Mouse (Mus musculus): ENCODE measurements around the gene Asxl1. TPM values are rescaled to one million over a fixed set of nuclear protein-coding genes. Genes with fewer than 3 reads are reported as not detected.

Asxl1 gene
- polyA plus RNA-seq, 1 experiment from 2014 or later: 19.6 TPM

DNA sequence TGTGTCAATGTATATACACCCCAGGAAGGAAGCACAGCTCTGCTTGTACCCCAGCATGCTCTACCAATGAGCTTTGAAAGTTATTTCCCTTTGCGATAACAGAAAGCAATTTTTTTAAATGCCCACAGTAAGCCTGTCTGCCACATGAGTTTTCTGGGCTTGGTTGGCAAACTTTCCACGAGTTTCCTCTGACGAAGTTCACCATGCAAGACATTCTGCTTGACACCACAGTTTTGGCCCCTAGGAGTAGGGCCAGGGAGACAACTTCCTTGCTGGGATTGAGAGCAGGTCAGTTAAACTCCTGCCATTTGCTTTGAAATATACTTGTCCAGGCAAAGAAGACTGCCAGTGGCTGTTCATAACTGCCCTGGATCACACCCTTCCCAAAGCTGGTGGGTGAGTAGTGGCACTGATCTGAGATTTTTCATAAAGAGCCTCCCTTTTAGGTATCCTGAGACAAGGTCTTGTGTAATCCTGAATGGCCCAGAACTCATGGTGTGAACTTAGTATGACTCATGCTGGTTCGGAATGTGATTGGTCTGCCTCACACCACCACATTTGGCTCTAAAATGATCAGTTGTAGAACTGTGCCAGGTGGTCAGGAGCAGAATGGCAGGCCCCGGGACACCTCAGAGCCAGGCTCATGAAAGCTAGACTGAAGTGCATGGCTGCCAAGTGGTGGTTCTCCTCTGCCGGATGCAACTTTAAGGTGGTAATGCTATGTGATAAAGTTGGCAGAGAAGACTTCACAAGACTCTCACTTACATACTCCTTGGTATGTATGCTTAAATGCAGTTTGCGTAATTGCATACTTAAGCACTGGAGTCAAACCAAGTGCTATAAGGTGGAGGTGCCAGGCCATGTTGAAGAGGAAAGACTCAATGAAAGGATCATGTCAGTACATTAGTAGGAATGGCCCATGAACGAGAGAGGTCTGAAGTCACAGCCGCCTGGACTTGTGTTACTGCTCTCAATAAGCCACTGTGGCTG, 7.0 kb upstream of the Asxl1 start:
- H3K9me3 ChIP-seq (ENCODE audit: control insufficient read depth, low read length): no peaks in the 10 kb centered on the region
- H3K27ac ChIP-seq (ENCODE audit: low read depth, low read length): no peak overlapping the region
- H3K4me3 ChIP-seq (ENCODE audit: low read depth, low read length): no peak overlapping the region
- H3K9ac ChIP-seq (ENCODE audit: low read length): no peak overlapping the region
- H3K36me3 ChIP-seq (ENCODE audit: control insufficient read depth, insufficient read depth, low read length): no peaks in the 10 kb centered on the region
- no peak for ATAC-seq (ENCODE audit: low FRiP score)
- 91% methylated on average over 9 of the region's 9 CpGs for WGBS
- H3K27me3 ChIP-seq (ENCODE audit: control insufficient read depth, insufficient read depth, low read length): no peaks in the 10 kb centered on the region
- DNase-seq (ENCODE audit: low spot score, missing footprints): no peak
- H3K4me2 ChIP-seq: no peak overlapping the region
- H3K4me1 ChIP-seq (ENCODE audit: control insufficient read depth, insufficient read depth, low read length): no peaks in the 10 kb centered on the region

DNA sequence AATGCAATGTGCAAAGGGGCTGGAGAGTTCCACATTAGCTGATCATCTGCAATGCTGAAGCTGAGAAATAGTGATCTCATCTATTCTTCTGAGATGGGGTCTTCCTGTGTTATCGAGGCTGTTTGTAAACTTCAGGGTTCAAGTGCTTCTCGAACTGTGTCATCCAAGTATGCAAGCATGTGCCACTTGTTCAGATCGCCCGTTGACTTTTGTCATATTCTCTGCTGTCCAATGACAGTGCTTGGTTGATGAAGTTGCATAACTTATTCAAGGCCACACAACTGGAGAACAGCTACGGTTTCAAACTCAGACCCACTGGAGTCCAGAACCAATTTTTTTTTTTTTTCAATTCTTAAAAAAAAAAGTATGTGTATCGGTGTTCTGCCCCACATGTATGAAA, 3.5 kb upstream of the Asxl1 start:
- DNase-seq (ENCODE audit: low spot score, missing footprints) (no peak), ATAC-seq (ENCODE audit: low FRiP score) (no peak)
- Histone ChIP-seq H3K36me3 (ENCODE audit: control insufficient read depth, insufficient read depth, low read length) (no peaks in the 10 kb centered on the region), H3K4me3 (ENCODE audit: low read depth, low read length) (no peak overlapping the region), H3K27me3 (ENCODE audit: control insufficient read depth, insufficient read depth, low read length) (no peaks in the 10 kb centered on the region), H3K9ac (ENCODE audit: low read length) (no peak overlapping the region), H3K4me1 (ENCODE audit: control insufficient read depth, insufficient read depth, low read length) (peaks cover 5% of the 10 kb centered on the region), H3K4me2 (no peak overlapping the region), H3K9me3 (ENCODE audit: control insufficient read depth, low read length) (no peaks in the 10 kb centered on the region), H3K27ac (ENCODE audit: low read depth, low read length) (no peak overlapping the region)
- 92% methylated on average over 6 of the region's 6 CpGs for WGBS

DNA sequence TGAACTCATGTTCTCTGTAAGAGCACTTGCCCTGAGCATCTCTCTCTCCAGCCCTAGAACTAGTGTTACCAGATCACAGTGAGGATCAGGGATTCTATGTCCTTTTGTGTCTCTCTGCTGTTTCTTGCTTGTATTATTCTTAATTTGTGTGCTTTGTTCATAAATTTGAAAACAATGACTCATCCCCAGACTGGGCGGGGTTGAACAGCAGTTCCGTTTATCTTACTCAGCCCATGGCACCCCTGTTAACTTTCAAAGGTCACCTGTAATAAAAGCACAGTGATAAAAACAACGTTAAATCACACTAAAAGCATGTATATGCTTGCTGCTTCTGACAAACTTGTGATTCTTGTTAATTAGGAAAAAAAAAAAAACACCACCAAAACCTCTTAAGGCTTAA, 3.0 kb upstream of the Asxl1 start:
- no peak overlapping the region for H3K9ac ChIP-seq (ENCODE audit: low read length)
- no peak overlapping the region for H3K4me3 ChIP-seq (ENCODE audit: low read depth, low read length)
- DNase-seq (ENCODE audit: low spot score, missing footprints) (no peak), ATAC-seq (ENCODE audit: low FRiP score) (no peak)
- no peaks in the 10 kb centered on the region for H3K36me3 ChIP-seq (ENCODE audit: control insufficient read depth, insufficient read depth, low read length)
- no peak overlapping the region for H3K27ac ChIP-seq (ENCODE audit: low read depth, low read length)
- no peak overlapping the region for H3K4me2 ChIP-seq
- 87% methylated on average over 3 of the region's 3 CpGs for WGBS
- peaks cover 10% of the 10 kb centered on the region for H3K4me1 ChIP-seq (ENCODE audit: control insufficient read depth, insufficient read depth, low read length)
- no peaks in the 10 kb centered on the region for H3K27me3 ChIP-seq (ENCODE audit: control insufficient read depth, insufficient read depth, low read length)
- H3K9me3 ChIP-seq (ENCODE audit: control insufficient read depth, low read length): no peaks in the 10 kb centered on the region

DNA sequence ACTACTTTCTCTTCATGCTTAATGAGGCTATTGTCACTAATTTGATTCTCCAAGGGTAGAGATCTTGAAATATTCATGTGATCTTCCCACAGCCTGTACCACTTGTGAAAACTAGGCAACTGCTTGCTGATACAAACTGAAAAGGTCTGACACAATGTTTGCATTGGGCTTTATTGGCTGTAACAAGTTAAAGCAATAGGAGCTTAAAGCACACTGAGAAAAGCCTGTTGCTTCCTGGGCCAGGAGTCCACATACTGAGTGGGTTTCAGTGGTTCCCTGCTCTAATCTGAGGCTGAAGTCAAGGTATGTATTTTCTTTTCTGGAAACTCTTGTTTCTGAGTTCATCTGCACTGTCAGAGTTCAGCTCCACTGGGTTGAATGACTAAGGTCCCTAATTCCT, 2.4 kb upstream of the Asxl1 start:
- Histone ChIP-seq H3K4me1 (ENCODE audit: control insufficient read depth, insufficient read depth, low read length) (peaks cover 13% of the 10 kb centered on the region), H3K9me3 (ENCODE audit: control insufficient read depth, low read length) (no peaks in the 10 kb centered on the region), H3K36me3 (ENCODE audit: control insufficient read depth, insufficient read depth, low read length) (no peaks in the 10 kb centered on the region), H3K27ac (ENCODE audit: low read depth, low read length) (no peak overlapping the region), H3K4me3 (ENCODE audit: low read depth, low read length) (no peak overlapping the region), H3K27me3 (ENCODE audit: control insufficient read depth, insufficient read depth, low read length) (no peaks in the 10 kb centered on the region), H3K4me2 (no peak overlapping the region), H3K9ac (ENCODE audit: low read length) (no peak overlapping the region)
- DNase-seq (ENCODE audit: low spot score, missing footprints): no peak
- ATAC-seq (ENCODE audit: low FRiP score): no peak

DNA sequence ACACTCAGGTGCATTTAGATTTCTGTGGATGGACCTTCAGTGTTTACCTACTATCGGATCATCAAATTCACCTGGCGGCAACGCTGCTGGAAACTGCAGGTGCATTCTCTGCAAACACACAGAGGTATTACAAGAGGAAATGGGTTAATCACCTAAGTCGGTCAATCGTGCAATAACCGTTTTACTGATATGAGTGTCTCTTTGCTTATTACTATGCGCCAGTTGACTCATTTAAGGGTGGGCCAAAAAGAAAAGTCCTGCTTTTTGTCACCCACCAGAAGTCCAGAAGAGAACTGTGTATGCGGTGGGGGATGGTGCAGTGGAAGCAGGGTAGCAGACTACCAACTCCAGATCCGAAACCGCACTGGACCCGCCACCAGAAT, 567 bp upstream of the Asxl1 start:
- DNase-seq (ENCODE audit: low spot score, missing footprints): no peak

DNA sequence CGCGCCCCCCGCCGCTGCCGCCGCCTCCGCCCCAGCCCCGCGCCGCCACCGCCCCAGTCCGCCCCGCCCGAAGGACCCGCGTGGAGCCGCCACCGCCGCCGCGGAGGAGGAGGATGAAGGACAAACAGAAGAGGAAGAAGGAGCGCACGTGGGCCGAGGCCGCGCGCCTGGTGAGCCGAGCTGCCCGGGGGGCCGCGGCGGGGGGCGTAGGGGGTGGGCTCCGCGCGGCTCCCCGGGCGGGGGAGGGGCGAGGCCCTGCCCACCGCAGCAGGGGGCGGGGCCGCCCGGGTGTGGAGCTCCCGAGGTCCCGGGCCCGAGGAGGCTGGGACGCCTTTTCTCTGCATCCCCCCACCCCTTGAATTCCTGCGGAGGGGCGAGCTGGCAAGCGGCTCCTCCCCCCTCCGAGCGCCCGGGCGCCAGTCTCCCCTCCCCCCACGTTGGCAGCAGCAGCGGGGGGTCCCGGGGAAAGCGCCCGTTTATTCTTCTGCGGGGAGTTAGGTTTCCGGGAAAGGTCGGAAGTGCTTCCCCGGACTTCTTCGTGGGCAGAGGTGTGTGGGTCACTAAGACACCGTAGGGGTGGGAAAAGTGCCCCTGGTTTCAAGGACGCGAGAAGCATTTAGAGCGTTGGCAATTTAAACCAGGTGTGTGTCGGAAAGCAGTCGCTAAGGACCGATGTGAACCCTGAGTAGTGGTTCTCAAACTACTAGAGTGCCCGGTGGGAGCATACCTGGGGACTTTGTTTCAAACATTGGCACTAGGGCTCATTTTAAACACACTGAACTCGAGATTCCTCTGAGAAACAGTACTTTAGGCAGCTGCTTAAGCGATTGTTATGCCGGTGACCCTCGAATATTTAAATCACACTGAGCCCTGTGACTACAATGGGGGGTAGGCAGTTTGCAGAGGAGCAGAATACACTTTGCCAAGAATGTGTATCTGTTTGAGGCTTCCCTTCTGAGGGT, 873 bp downstream of the Asxl1 start:
- peaks cover 26% of the 10 kb centered on the region for H3K4me1 ChIP-seq (ENCODE audit: control insufficient read depth, insufficient read depth, low read length)
- under 1% methylated on average over 55 of the region's 76 CpGs for WGBS
- ATAC-seq (ENCODE audit: low FRiP score): peak; percentile 61

More for the DNA sequence above, 567 bp upstream of the Asxl1 start:
- Histone ChIP-seq H3K4me1 (ENCODE audit: control insufficient read depth, insufficient read depth, low read length) (peaks cover 25% of the 10 kb centered on the region), H3K4me2 (peak overlapping the region; percentile 59), H3K27ac (ENCODE audit: low read depth, low read length) (no peak overlapping the region), H3K9me3 (ENCODE audit: control insufficient read depth, low read length) (no peaks in the 10 kb centered on the region), H3K36me3 (ENCODE audit: control insufficient read depth, insufficient read depth, low read length) (no peaks in the 10 kb centered on the region), H3K4me3 (ENCODE audit: low read depth, low read length) (peak overlapping the region; percentile 96), H3K27me3 (ENCODE audit: control insufficient read depth, insufficient read depth, low read length) (no peaks in the 10 kb centered on the region), H3K9ac (ENCODE audit: low read length) (peak overlapping the region; percentile 64)
- 7% methylated on average over 11 of the region's 11 CpGs for WGBS
- ATAC-seq (ENCODE audit: low FRiP score): peak; percentile 2; the same call in 1 of the 2 replicates

DNA sequence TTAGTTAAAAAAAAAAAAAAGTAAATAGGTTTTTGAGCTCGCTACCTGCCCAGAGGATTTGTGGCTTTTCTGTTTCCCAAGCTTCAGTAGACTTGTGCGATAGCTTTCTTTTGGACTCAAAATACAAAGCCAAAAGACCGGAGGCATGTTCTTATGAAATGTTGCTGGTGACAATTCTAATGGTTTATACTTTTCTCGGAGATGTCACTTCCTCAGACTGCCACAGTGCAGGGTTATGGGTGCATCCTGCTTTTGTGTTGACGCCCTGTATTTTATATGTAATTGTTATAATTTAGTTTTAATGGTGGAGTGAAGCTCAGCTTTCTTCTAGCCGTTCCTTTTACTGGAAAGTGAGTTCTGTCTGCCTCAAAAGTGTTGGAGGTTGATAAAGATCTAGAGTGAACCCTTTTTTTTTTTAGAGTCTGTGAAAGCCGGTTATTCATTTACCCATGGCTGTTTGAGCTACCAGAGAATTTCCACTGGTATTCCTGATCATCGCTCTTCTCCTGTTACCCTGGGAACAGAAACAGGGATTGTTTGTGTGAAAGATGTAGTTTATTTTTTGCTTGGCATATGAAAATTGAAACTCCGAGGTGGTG, 1.7 kb downstream of the Asxl1 start:
- DNase-seq (ENCODE audit: low spot score, missing footprints): peak; percentile 87
- WGBS: 14% methylated on average over 9 of the region's 9 CpGs
- peak overlapping the region; percentile 91; the same call in 1 of the 2 replicates for H3K27ac ChIP-seq (ENCODE audit: low read depth, low read length)

More for the DNA sequence above, 873 bp downstream of the Asxl1 start:
- H3K4me3 ChIP-seq (ENCODE audit: low read depth, low read length): peak overlapping the region; percentile 96
- H3K27me3 ChIP-seq (ENCODE audit: control insufficient read depth, insufficient read depth, low read length): no peaks in the 10 kb centered on the region
- no peaks in the 10 kb centered on the region for H3K36me3 ChIP-seq (ENCODE audit: control insufficient read depth, insufficient read depth, low read length)
- peak; percentile 96 for DNase-seq (ENCODE audit: low spot score, missing footprints)
- H3K9me3 ChIP-seq (ENCODE audit: control insufficient read depth, low read length): no peaks in the 10 kb centered on the region
- H3K27ac ChIP-seq (ENCODE audit: low read depth, low read length): peak overlapping the region; percentile 91
- H3K4me2 ChIP-seq: peak overlapping the region; percentile 75
- peak overlapping the region; percentile 91 for H3K9ac ChIP-seq (ENCODE audit: low read length)

DNA sequence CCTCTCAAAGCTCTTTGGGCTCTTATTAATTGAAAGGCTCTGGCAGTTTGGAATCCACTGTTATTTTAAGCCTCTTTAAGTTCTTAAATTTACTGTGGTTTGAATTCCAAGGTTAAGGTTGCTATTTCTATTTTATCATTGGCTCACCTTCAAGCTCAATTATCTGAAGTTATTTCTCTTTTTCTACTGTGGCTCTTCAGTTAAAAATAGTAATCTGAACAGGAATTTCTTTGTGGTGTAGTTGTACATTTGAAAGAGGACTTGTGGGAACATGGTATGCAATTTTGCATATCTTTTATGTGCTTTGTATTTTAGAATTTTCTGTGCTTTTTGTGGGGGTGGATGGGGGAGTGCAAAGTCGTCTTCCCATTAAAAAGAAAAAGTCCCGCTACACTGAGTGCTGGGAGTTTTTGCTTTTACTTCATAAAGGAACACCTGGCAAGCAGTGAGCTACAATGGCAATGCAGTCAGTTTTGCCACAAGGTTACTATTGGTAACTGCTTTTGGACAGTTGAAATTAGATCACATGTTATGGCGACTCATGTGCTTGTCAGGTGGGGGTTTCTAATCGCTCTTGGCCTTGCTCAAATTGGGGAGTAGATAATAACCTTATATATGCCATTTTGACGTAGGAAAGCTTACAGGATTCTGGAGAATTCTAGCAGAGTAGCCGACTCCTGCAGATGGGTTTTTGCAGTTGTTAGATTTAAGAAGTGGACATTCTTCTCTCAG, 2.6 kb downstream of the Asxl1 start:
- ATAC-seq (ENCODE audit: low FRiP score) (no peak), DNase-seq (ENCODE audit: low spot score, missing footprints) (no peak)
- H3K9ac ChIP-seq (ENCODE audit: low read length): no peak overlapping the region
- H3K9me3 ChIP-seq (ENCODE audit: control insufficient read depth, low read length): no peaks in the 10 kb centered on the region
- H3K27ac ChIP-seq (ENCODE audit: low read depth, low read length): no peak overlapping the region
- H3K4me3 ChIP-seq (ENCODE audit: low read depth, low read length): peak overlapping the region; percentile 96; the same call in 1 of the 2 replicates
- no peaks in the 10 kb centered on the region for H3K36me3 ChIP-seq (ENCODE audit: control insufficient read depth, insufficient read depth, low read length)
- no peaks in the 10 kb centered on the region for H3K27me3 ChIP-seq (ENCODE audit: control insufficient read depth, insufficient read depth, low read length)
- peak overlapping the region; percentile 75 for H3K4me2 ChIP-seq
- WGBS: 69% methylated on average over 6 of the region's 6 CpGs
- peaks cover 26% of the 10 kb centered on the region for H3K4me1 ChIP-seq (ENCODE audit: control insufficient read depth, insufficient read depth, low read length)

More for the DNA sequence above, 1.7 kb downstream of the Asxl1 start:
- H3K4me2 ChIP-seq: peak overlapping the region; percentile 75
- no peaks in the 10 kb centered on the region for H3K36me3 ChIP-seq (ENCODE audit: control insufficient read depth, insufficient read depth, low read length)
- ATAC-seq (ENCODE audit: low FRiP score): no peak
- no peaks in the 10 kb centered on the region for H3K9me3 ChIP-seq (ENCODE audit: control insufficient read depth, low read length)
- H3K27me3 ChIP-seq (ENCODE audit: control insufficient read depth, insufficient read depth, low read length): no peaks in the 10 kb centered on the region
- peaks cover 26% of the 10 kb centered on the region for H3K4me1 ChIP-seq (ENCODE audit: control insufficient read depth, insufficient read depth, low read length)
- H3K4me3 ChIP-seq (ENCODE audit: low read depth, low read length): peak overlapping the region; percentile 96
- peak overlapping the region; percentile 91 for H3K9ac ChIP-seq (ENCODE audit: low read length)
